Mouse (Mus musculus) kidney, adult 2 months (tissue): Measurements from ENCODE around the gene Gabarap. TPM values are rescaled to one million over a fixed set of nuclear protein-coding genes. Genes with fewer than 3 reads are reported as not detected.

Experiments
- DNase-seq: peaks from one replicate; pipeline ENCODE4 v3.0.0; 2021
- H3K27ac ChIP-seq: fragments of 200-500 bp; 2 replicates; pipeline ENCODE4 v1.5.1; 2012; ENCODE audit warnings: low read depth, low read length, control low read depth, inconsistent platforms; ENCODE audit not compliant: insufficient read depth
- H3K27me3 ChIP-seq: fragments of 200-500 bp; replicated peaks from 2 replicates; pipeline ENCODE4 v1.6.1; 2012; ENCODE audit warnings: mild to moderate bottlenecking, moderate library complexity, low read length, inconsistent platforms; ENCODE audit not compliant: control insufficient read depth, insufficient read depth
- H3K36me3 ChIP-seq: fragments of 200-500 bp; 2 replicates; pipeline ENCODE4 v1.6.1; 2012; ENCODE audit warnings: mild to moderate bottlenecking, moderate library complexity, low read length, inconsistent platforms; ENCODE audit not compliant: control insufficient read depth, insufficient read depth
- H3K4me1 ChIP-seq: fragments of 200-500 bp; 2 replicates; pipeline ENCODE4 v1.6.1; 2011; ENCODE audit warnings: low read length; ENCODE audit not compliant: control insufficient read depth, insufficient read depth
- H3K4me3 ChIP-seq: fragments of 200-500 bp; 2 replicates; pipeline ENCODE4 v1.5.1; 2011; ENCODE audit warnings: mild to moderate bottlenecking, low read depth, low read length, control low read depth; ENCODE audit not compliant: insufficient read depth
- CTCF ChIP-seq: fragments of 200-500 bp; conservative IDR thresholded peaks from 2 replicates; pipeline ENCODE4 v1.5.1; 2011; ENCODE audit warnings: low read depth, mild to moderate bottlenecking, control low read depth, low read length, moderate library complexity, mixed read lengths; ENCODE audit not compliant: insufficient read depth, insufficient read length
- POLR2A ChIP-seq: fragments of 200-500 bp; IDR thresholded peaks from one replicate; pipeline ENCODE4 v1.6.1; 2011; ENCODE audit warnings: low read depth, low read length, control low read depth
- WGBS: fragments of 180-500 bp; shearing (Covaris S2); methylation state at CpG from one replicate; pipeline ENCODE4 v1.1.7; 2018; 5-methylcytosine and 5-hydroxymethylcytosine counted together
- polyA plus RNA-seq: library from polyadenylated mRNA; depleted of rRNA; stranded (reverse); fragments of >200 nt; gene quantifications from 2 replicates; pipeline ENCODE4 v1.2.3, GENCODE M21; 2012

Gene Gabarap
- polyA plus RNA-seq, 1 experiment = 1,018 TPM

GRCm38 (mm10) chr11:70000396-70000898 lies 9.5 kb downstream of the Gabarap start, which contains the start of gene Dvl2:
TSS of gene Dvl2 (plus strand) at chr11:70000595.
- WGBS = 1% methylated on average over 48 of the region's 48 CpGs
- DNase-seq = peak; percentile 97
- Histone ChIP-seq H3K4me1 (peaks cover 3% of the 10 kb centered on the region; the same call in 1 of the 2 replicates), H3K27ac (peak within 1 kb of the TSS; percentile 65), H3K27me3 (no peaks in the 10 kb centered on the region), H3K36me3 (no peaks in the 10 kb centered on the region; the same call in 1 of the 2 replicates), H3K4me3 (peak within 1 kb of the TSS; percentile 69)
- no peak for TF ChIP-seq CTCF
- peak; percentile 88 for TF ChIP-seq POLR2A

- H3K36me3 ChIP-seq = peaks cover 2% of the 10 kb centered on the region; the same call in 1 of the 2 replicates
- no peak for DNase-seq
- H3K27me3 ChIP-seq = no peaks in the 10 kb centered on the region
- WGBS = 12% methylated on average over 8 of the region's 8 CpGs
- peak overlapping the region; percentile 65; the same call in 1 of the 2 replicates for H3K27ac ChIP-seq
- TF ChIP-seq CTCF (no peak), POLR2A (no peak)
- peaks cover 3% of the 10 kb centered on the region; the same call in 1 of the 2 replicates for H3K4me1 ChIP-seq
- H3K4me3 ChIP-seq = peak overlapping the region; percentile 69
Measured at GRCm38 (mm10) chr11:70001159-70001558, 10.2 kb downstream of the Gabarap start.

- DNase-seq = peak; percentile 40
- Histone ChIP-seq H3K27ac (no peak overlapping the region), H3K4me1 (peaks cover 3% of the 10 kb centered on the region; the same call in 1 of the 2 replicates), H3K27me3 (no peaks in the 10 kb centered on the region), H3K36me3 (peaks cover 2% of the 10 kb centered on the region; the same call in 1 of the 2 replicates), H3K4me3 (no peak overlapping the region)
- TF ChIP-seq POLR2A (no peak), CTCF (peak; percentile 44)
Measured at GRCm38 (mm10) chr11:70001865-70002264, 10.9 kb downstream of the Gabarap start.

GRCm38 (mm10) chr11:70002471-70002870 lies 11.5 kb downstream of the Gabarap start:
- 91% methylated on average over 2 of the region's 2 CpGs for WGBS
- H3K4me3 ChIP-seq = no peak overlapping the region
- DNase-seq = no peak
- H3K27ac ChIP-seq = no peak overlapping the region
- TF ChIP-seq POLR2A (no peak), CTCF (no peak)
- H3K36me3 ChIP-seq = peaks cover 2% of the 10 kb centered on the region; the same call in 1 of the 2 replicates
- no peaks in the 10 kb centered on the region for H3K27me3 ChIP-seq
- H3K4me1 ChIP-seq = peaks cover 3% of the 10 kb centered on the region; the same call in 1 of the 2 replicates

- no peak for DNase-seq
- Histone ChIP-seq H3K27ac (no peak overlapping the region), H3K27me3 (no peaks in the 10 kb centered on the region), H3K4me3 (no peak overlapping the region), H3K36me3 (peaks cover 2% of the 10 kb centered on the region), H3K4me1 (no peaks in the 10 kb centered on the region; the same call in 1 of the 2 replicates)
- WGBS = 58% methylated on average over 5 of the region's 5 CpGs
- TF ChIP-seq CTCF (peak; percentile 54), POLR2A (no peak)
Measured at GRCm38 (mm10) chr11:70005521-70005920, 14.6 kb downstream of the Gabarap start.

DNA sequence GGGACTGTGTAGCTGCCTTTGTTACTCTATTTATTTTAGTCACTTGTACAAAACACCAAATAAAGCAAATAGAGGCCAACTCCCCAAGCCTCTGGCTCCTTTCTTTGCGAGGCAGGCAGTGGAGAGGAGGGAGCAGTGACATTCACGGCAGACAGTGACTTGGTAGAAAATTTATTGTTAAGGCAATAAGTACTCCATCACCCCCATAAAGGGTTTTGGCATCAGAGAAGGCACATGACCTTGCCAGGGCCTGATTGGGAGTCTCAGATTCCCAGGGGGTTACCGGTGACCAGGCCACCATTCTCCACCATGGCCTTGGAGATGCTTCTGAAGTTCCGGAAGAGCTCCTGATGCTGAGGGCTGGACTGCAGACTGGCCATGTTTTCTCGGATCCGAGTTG lies 19.1 kb downstream of the Gabarap start:
- Histone ChIP-seq H3K27ac (no peak overlapping the region), H3K36me3 (peaks cover 2% of the 10 kb centered on the region), H3K27me3 (no peaks in the 10 kb centered on the region), H3K4me1 (peaks cover 11% of the 10 kb centered on the region; the same call in 1 of the 2 replicates), H3K4me3 (no peak overlapping the region)
- no peak for TF ChIP-seq CTCF
- no peak for TF ChIP-seq POLR2A
- no peak for DNase-seq
- WGBS = 74% methylated on average over 6 of the region's 6 CpGs

DNA sequence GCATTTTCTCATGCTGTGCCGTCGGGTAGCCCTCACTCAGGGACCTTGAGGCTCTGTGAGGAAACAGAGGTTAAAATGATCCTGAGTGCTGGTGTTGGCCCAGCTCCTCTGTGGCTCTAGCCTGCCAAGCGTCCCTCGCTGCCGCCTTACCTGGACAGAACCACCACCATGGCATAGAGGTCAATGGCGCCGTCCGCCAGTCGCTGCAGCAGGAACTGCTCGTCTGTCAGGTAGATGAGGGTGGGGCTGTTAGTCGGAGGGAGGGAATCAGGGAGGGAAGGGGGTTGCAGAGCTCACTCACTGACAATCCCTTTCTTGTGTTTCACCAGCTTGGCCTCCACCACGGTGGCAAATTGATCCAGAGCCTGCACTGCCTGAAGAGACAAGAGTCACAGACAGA lies 19.6 kb downstream of the Gabarap start:
- WGBS = 77% methylated on average over 12 of the region's 12 CpGs
- TF ChIP-seq CTCF = no peak
- TF ChIP-seq POLR2A = no peak
- Histone ChIP-seq H3K27me3 (no peaks in the 10 kb centered on the region), H3K27ac (no peak overlapping the region), H3K4me3 (no peak overlapping the region), H3K4me1 (peaks cover 11% of the 10 kb centered on the region; the same call in 1 of the 2 replicates), H3K36me3 (peaks cover 2% of the 10 kb centered on the region)
- DNase-seq = no peak
